Mouse (Mus musculus) stomach, adult 2 months (tissue): ENCODE measurements around the gene Glb1l. TPM values are rescaled to one million over a fixed set of nuclear protein-coding genes. Genes with fewer than 3 reads are reported as not detected.

ENCODE experiments used
- polyA plus RNA-seq: library from polyadenylated mRNA; depleted of rRNA; stranded (reverse); fragments of >200 nt; gene quantifications from 2 replicates; pipeline ENCODE4 v1.2.3, GENCODE M21; 2012; rRNA removed

Gene Glb1l
- 1.3 and 1.7 TPM in 2 replicates for polyA plus RNA-seq

DNA sequence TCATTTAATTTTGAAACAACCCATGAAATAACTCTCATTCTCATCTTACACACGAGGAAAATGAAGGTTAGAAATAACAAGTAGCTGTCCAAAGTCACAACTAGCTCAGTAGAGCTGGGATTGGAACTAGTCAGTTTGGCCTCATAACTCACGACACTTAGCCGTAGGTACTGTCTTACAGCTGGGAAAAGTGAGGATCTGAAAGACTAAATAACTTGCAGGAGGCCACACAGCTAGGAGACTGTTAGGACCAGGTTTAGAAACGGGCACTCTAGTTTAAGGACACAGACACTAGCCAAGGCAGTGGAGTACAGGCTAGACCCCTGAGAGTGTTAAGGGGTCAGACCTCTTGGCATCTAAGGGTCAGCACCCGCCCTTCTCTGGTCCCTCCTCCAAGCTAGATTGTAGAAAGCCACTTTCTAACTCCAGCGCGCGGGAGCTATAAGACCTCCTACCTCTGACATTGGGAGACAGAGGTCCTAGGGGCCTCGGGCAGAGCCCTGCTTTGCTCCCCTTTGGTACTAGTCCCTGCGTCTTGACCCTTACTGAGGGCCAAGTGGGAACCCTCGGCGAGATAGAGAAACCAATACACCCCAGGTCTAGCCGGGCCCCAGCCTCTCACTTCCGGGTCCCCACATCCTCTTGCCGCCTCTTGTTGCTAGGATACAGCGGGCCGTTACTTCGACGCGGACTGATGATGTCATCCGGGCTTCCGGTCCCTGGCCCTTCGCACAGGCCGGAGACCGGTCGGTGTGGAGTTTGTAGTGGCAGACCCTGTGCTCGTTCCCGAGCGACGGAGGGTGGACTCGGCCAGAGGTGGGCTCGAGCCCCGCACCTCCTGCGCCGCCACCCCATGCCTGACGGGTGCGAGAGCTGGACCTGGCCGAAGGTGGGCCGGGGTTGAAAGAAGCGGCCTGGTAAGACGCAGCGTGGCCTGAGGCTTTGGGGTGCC, at the start of gene Glb1l, which contains the start of gene Stk16:
Gene Glb1l, minus strand, starts transcription at position 678 of the 952 bp plus-strand sequence.
Gene Stk16, plus strand, starts transcription at position 703 of the 952 bp plus-strand sequence.

DNA sequence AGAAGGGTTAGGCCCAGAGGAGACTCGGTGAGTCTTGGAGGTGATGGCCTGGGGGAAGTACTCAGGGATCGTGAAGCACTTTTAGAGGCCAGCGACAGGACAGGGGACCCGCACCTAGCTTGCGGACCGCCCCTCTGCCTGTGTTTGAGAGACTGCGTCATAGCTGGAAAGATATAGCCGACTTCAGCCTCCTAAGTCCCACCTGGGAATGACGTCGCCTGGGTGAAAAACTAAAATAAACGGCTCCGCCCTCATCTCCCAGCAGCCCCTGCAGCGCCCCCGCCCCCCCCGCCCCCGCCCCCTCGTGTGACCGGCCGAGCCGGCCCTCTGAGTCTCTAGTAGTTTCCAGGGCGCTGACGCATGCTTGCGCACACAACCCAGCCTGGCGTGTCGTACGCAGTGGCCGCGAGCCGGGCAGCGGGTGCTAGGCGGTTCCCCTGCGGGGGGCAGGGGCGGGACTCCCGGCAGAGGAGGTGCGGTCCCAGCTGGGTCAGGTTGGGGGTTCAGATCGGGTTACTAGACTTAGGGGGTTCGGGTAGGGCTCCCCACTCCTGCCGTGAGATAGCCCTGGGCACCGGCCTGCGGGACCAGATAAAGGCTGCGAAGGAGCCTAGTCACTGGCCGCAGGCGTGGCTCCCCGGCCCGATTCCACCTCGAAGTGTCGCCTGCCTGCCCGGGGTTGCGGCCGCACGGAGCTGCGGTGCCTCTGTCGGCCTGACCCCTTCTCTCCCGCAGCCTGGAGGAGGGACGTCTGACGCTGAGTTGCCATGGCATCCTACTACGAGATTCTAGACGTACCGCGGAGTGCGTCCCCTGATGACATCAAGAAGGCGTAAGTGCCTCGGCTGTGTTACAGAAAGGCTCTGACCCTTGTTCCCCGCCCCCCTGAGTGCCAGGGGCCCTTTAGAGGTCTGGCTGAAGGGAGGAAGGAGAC, 25.8 kb upstream of the Glb1l start, which contains the start of gene Dnajb2:
Gene Dnajb2, plus strand, starts transcription at position 290 of the 934 bp plus-strand sequence.

GRCm38 (mm10) chr1:75231664-75232152, 21.1 kb upstream of the Glb1l start, which contains the start of gene A630095N17Rik:
TSS of gene A630095N17Rik (minus strand) at chr1:75232102.

DNA sequence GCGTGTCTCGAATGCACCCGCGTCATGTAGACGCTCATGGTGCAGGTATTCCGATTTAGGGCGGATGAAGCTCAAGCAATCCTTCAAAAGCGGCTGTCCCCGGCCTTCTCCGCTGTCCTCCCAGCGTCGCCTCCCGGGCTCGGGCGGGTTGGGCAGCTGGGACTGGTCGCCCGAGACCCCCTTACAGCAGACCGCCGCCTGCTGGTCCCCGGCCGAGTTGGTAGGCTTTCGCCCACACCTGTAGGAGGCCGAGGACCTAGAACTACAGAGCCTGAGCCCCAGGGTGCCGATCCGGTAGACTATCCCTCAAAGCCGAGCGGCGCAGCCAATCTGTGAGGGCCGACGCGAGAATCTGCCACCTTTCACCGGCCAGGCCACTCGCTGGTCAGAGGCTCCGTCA, 8.9 kb upstream of the Glb1l start, which contains the start of gene Tuba4a:
Gene Tuba4a, minus strand, starts transcription at position 335 of the 400 bp plus-strand sequence.

DNA sequence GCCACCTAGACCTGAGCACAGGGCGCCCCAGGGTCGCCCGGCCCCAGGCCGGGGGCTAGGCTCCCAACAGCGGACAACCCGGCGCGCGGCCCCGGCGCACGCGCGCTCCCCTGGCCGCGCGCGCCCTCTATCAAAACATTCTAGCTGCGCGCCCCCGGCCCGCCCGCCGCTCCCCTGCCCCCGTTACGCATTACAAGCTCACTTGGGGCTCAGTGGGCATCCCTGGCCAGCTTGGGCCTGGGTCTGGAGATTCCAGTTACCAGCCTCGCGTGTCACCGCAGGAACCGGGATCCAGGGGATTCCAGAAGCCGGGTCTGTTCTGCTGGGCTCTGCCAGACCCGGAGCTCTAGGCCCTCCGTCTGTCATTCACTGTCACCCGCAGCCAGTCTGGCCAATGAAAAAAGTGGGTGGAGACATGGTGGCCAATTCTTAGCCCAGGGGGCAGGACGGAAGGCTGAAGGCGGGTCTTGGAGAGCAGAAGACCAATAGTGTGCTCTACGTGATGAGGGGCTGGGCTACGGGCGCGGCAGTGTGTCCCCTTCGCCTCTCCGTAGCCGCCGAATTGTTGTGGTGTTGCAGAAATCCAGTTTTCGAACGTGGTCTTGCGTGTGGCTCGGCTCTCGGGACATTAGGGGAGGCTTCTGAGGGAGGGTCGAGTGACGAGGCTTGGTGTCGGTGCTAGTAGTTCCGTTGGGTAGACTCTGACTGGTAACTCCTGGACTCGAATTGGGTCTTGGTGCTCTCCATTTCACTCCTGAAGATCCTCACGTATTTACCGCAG, 18.8 kb downstream of the Glb1l start, which contains the start of the genes Ankzf1 and Atg9a:
Gene Ankzf1, plus strand, starts transcription at position 530 of the 781 bp plus-strand sequence.
Gene Atg9a, minus strand, starts transcription at position 575 of the 781 bp plus-strand sequence.

DNA sequence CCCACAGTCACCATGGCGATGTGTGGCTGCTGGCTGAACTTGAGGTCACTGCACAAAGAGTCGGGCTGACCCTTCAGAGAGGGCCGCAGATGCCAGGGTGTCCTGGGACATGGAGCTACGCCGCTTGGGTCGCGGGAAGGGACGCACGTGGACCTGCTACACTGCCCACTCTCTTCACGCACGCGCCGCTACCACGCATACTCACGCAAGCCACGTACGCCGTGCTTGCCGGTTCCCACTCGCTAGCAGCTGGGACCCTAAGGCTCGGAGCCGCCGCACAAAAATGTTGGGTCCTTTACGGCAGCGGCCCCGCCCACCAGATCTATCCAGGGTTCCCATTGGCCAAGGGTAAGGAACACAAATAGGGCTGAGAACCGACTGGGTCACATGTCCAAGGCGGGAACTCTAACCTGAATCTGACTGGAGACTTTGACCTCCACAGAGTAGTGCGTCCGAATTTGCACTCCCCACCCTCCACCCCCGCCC, 30.5 kb downstream of the Glb1l start, which contains the start of gene Abcb6:
Gene Abcb6, minus strand, starts transcription at position 288 of the 486 bp plus-strand sequence.

GRCm38 (mm10) chr1:75168472-75169464, 41.8 kb downstream of the Glb1l start, which contains the start of gene Zfand2b:
TSS of gene Zfand2b (plus strand) at chr1:75168646.

Other genes starting within 250 kb of the Glb1l start
- gene Nhej1, start 85.6 kb downstream of the Glb1l start, polyA plus RNA-seq: 1.4 and 1.6 TPM in 2 replicates
- 9.6 and 9.8 TPM in 2 replicates for gene Slc23a3, start 76.9 kb downstream of the Glb1l start, polyA plus RNA-seq
- gene Cnppd1, start 68.1 kb downstream of the Glb1l start, polyA plus RNA-seq: 31.3 and 32.1 TPM in 2 replicates
- gene Retreg2, start 68.0 kb downstream of the Glb1l start, polyA plus RNA-seq: 47.6 and 50.4 TPM in 2 replicates
- gene Zfand2b, start 42.2 kb downstream of the Glb1l start, polyA plus RNA-seq: 44.4 and 49.7 TPM in 2 replicates
- gene Abcb6, start 30.4 kb downstream of the Glb1l start, polyA plus RNA-seq: 21.4 and 25.5 TPM in 2 replicates
- 6.0 and 8.2 TPM in 2 replicates for gene Ankzf1, start 18.7 kb downstream of the Glb1l start, polyA plus RNA-seq
- gene Atg9a, start 18.6 kb downstream of the Glb1l start, polyA plus RNA-seq: 38.9 TPM in 2 replicates
- gene Stk16, start within 50 bp of the Glb1l start, polyA plus RNA-seq: 117 and 123 TPM in 2 replicates
- 127 and 134 TPM in 2 replicates for gene Tuba4a, start 9.1 kb upstream of the Glb1l start, polyA plus RNA-seq
- gene A630095N17Rik, start 21.3 kb upstream of the Glb1l start, polyA plus RNA-seq: not detected in 2 replicates
- 21.5 and 25.7 TPM in 2 replicates for gene Dnajb2, start 25.6 kb upstream of the Glb1l start, polyA plus RNA-seq
- gene Ptprn, start 53.7 kb upstream of the Glb1l start, polyA plus RNA-seq: 4.7 and 4.9 TPM in 2 replicates
- 7.9 and 12.7 TPM in 2 replicates for gene Resp18, start 67.6 kb upstream of the Glb1l start, polyA plus RNA-seq
- 66.8 and 78.7 TPM in 2 replicates for gene Dnpep, start 107.2 kb upstream of the Glb1l start, polyA plus RNA-seq
- gene Des, start 149.5 kb upstream of the Glb1l start, polyA plus RNA-seq: 377 and 872 TPM in 2 replicates
- 59.2 and 90.1 TPM in 2 replicates for gene Speg, start 164.5 kb upstream of the Glb1l start, polyA plus RNA-seq
- 121 and 122 TPM in 2 replicates for gene Gmppa, start 225.1 kb upstream of the Glb1l start, polyA plus RNA-seq
- 0.06 TPM in 1 of 2 replicates, not detected in the other for gene Asic4, start 239.6 kb upstream of the Glb1l start, polyA plus RNA-seq